Mouse (Mus musculus) retina, embryonic 14.5 days (tissue): ENCODE data around the gene 2310011J03Rik.
A peak's percentile ranks its signal among the peaks of the same experiment; 100 is the strongest.

ENCODE experiments used
- DNase-seq: peaks from one replicate; pipeline ENCODE4 v3.0.0-alpha.2; 2015; ENCODE audit warnings: low spot score

Gene 2310011J03Rik

DNA sequence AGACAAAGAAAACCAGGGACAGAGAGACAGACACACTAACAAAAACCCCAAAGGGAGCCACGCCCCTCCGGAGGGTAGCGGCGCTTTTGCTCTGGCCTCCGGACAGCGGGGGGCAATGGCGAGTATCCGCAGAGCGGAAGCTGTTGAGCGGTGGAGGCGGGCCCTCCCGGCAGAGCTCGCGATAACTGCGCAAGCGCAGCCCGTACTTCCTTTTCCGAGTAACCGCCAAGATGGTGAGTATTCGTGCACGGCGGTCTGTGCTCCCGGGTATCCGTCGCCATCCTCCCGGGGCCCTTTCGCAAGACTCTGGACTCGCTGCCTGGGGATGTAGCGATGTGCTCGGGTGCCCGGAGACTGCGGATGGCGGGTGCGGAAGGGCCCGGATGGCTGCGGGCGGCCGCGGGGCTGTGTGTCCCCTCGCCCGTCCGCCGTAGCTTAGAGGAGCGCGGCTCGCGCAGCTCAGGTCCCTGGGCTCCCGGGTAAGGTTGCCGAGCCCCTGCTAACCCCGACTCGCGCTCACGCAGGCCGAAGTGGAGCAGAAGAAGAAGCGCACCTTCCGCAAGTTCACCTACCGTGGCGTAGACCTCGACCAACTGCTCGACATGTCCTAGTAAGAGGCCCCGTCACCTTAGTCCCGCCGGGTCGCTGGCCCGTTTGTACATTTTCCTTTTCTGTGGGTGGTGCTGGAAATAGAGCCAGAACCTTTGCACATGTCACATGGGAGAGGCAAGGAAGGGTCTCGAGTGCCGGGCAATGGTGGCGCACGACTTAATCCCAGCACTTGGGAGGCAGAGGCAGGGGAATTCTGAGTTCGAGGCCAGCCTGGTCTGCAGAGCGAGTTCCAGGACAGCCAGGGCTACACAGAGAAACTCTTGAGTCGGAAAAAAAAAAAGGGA lies 27.8 kb downstream of the 2310011J03Rik start, which contains the start of gene Rps15:
Gene Rps15, plus strand, starts transcription at position 203 of the 896 bp plus-strand sequence.
- peak; percentile 98 for DNase-seq

- DNase-seq = no peak
These were observed 31.7 kb downstream of the 2310011J03Rik start for GRCm38 (mm10) chr10:80288657-80289056.

- DNase-seq = no peak
These were observed 32.2 kb downstream of the 2310011J03Rik start for GRCm38 (mm10) chr10:80288097-80288496.

DNA sequence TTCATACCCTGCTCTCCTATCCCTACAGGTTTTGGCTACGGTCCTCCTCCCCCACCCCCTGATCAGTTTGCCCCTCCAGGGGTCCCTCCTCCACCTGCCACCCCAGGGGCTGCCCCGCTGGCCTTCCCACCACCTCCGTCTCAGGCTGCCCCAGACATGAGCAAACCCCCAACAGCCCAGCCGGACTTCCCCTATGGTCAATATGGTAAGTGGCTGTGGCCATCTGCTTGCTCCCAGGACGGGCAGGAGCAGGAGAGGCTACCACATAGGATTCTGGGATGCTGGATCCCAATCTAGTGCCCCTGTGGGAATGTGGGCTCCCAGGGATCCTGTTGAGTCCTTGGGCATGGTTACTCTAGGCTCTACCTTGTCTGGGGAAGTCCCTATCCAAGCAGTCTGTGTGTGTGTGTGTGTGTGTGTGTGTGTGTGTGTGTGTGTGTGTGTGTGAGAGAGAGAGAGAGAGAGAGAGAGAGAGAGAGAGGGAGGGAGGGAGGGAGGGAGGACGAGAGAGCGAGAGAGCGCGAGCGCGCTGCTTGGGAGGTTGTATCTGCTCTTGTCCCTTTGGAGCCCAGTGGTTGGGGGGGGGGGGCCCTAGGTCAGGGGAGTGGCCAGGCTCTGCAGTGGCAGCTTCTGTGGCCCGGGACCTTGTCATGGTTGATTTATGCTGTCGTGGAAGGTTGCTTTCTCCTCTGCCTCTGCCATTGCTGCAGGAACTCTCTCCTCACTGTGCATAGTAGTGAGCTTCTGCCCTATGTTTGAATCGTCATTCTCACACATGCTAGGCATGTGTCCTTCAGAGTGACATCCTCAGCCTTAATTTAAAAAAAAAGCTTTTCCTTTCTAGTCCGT lies 34.9 kb downstream of the 2310011J03Rik start:
- no peak for DNase-seq

GRCm38 (mm10) chr10:80282481-80283441 lies 37.6 kb downstream of the 2310011J03Rik start:
- no peak for DNase-seq

GRCm38 (mm10) chr10:80281921-80282371 lies 38.4 kb downstream of the 2310011J03Rik start:
- DNase-seq = peak; percentile 65

DNA sequence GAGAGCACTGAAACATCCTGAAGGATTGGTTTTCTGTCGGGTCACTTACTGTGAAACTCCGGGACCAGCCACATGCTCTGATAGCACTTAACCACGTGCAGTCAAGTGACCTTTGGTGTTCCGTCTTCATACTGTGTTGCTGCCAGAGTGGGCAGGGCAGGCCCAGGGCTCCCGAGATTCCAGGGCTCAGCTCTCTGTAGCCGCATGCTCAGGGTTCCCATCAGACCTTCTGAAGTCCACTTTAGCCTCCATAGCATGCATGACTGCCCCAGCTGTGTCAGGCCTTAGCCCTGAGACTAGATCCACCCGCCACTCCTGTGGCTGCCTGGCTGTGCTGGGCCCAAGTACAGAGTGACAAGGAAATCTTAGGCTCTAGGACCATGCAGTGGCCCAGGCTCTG lies 39.0 kb downstream of the 2310011J03Rik start:
- no peak for DNase-seq

DNA sequence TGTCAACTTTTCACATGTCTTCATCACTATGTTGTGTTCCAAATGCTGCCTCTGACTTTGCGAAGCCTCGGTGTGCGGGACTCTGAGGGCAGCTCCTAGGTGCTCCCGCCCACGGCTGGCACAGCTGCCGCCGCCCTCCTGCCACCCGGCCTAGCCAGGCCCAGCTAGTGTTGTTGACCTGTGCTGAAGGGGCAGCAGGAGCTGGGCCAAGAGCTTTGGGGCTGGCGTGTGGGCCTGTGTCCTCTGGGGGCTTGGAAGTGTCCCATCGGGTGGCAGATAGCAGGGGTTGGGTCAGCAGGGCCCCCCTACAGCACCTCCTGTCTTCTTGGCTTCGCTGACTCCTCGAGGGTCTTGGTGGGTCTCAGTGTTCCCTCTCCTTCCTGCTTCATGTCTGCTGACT lies 41.1 kb downstream of the 2310011J03Rik start:
- DNase-seq = no peak

- DNase-seq = no peak
These were observed 41.9 kb downstream of the 2310011J03Rik start for GRCm38 (mm10) chr10:80278390-80278789.

GRCm38 (mm10) chr10:80276238-80276637 lies 44.1 kb downstream of the 2310011J03Rik start:
- DNase-seq = no peak

DNA sequence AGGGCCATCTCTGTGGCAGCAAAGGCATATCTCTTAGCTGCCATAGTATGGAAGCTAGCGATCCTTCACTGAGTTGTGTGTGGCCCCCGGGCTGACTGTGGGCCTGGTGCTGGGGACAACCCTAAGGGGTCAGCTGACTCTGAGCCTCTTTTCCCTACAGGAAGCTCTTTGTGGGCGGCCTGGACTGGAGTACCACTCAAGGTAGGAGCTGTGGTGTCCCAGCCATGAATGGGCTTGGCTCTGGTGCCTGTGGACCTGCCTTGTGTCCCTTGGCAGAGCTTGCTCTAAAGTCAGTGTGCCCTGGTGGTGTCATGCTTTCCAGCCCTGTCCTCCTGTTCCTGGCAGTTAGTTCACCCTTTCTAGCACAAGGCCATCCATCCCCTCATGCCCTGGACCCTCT lies 46.5 kb downstream of the 2310011J03Rik start:
- DNase-seq = no peak

DNA sequence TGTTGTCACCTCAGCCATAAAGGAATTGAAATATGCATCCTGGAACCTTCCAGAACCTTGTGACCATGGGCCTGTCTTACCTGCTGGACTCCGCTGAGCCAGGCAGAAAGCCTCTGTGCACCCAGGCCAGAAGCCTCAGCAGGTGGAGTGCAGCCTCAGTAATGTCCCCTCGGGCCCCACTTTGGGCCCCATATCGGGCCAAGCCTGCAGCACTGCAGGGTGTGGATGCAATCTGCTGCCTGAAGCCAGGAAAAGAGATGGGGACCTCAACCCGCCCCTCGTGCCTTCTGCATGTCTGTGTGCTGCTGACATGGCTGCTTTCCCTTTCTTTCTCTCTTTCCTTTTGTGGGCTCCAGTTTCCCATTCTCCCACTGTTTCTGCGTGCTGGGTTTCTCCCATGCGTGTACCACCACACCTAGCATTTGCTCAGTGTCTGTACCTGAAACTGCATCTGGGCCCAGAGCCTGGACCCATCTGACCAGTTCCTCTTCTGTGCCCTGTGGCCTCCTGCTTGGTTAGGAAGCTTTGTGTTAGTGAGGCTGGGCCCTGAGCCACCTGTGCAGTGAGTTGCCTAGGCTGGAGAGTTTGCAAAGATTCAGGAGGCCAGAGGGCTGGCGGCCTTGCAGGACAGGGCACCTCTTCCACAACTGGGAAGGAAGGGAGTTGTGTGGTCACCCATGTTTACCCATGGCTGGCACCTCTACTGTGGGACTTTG lies 48.3 kb downstream of the 2310011J03Rik start:
- no peak for DNase-seq

DNA sequence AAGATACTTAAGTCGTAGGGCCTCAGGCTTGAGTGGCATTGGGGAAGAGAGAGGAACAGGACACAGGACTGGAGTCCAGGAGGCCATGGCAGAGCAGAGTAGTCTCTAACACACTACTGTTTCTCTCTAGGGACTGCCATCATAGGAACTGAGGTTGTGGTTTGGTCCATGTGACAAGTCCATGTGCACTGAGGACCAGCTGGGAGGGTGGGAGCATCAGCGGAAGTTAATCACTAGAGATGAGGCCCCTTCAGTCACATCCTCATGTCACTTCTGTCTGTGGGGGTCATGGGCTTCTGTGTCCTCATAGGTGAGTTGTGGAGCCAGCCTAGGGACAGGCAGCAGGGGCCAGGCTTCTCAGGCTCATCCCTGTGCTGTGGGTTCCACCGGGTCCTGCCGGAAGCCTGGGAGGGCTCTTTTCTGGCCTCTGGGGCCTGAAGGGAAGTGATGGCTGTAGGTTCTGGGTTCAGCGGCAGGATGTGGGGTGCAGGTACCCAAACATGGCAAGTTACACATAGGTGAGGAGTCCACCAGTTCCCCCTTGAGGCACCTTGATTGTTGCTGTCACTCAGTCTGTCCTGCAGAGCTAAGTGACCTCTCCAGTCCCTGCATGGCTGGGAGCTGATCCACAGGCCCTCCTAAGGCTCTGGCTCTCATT lies 49.0 kb downstream of the 2310011J03Rik start:
- no peak for DNase-seq

- DNase-seq = no peak
These were observed 49.6 kb downstream of the 2310011J03Rik start for GRCm38 (mm10) chr10:80270734-80271181.

- DNase-seq = no peak
These were observed 50.2 kb downstream of the 2310011J03Rik start for GRCm38 (mm10) chr10:80270099-80270498.
